Mouse (Mus musculus) left cerebral cortex, postnatal 36 days (tissue): ENCODE measurements at regions not wholly inside any gene's neighbourhood (a gene's known extent, or its start where the extent isn't known, plus 50 kb on each side); places are given as distances from the start of the nearest gene placed in this dataset.

ENCODE experiments used
- DNase-seq, 2 experiments: peaks; one replicate each; pipeline ENCODE4 v3.0.0; 2021 to 2022; ENCODE audit warnings: low spot score in 2 of 2, mixed read lengths in 1 of 2
- intact Hi-C: fragments of 180-260 bp; cut with DNase I; formaldehyde crosslinking; loops from one replicate; pipeline ENCODE4 v1.15.1; 2025

GRCm38 (mm10) chr5:95864252-95864651 lies 88.5 kb downstream of the E330014E10Rik start:
- intact Hi-C loops: no loop called here
- DNase-seq: no peak

GRCm38 (mm10) chr5:95864725-95865492 lies 89.1 kb downstream of the E330014E10Rik start:
- DNase-seq: no peak
- intact Hi-C loops: no loop called here

- no peak for DNase-seq
- intact Hi-C loops: no loop called here
Measured at GRCm38 (mm10) chr5:95865516-95865915, 89.7 kb downstream of the E330014E10Rik start.

GRCm38 (mm10) chr5:95866848-95867495 lies 89.8 kb upstream of the Cxcl13 start:
- DNase-seq: no peak
- intact Hi-C loops: no loop called here

GRCm38 (mm10) chr5:95870336-95870845 lies 86.4 kb upstream of the Cxcl13 start:
- DNase-seq: no peak
- intact Hi-C loops: no loop called here

- DNase-seq: no peak
- intact Hi-C loops: no loop called here
Measured at GRCm38 (mm10) chr5:95874969-95875368, 81.8 kb upstream of the Cxcl13 start.

- DNase-seq: peak; percentile 57 to 63
- intact Hi-C loops: loop anchor here (1.0 to 10.0 kb wide), 3 partner anchors 70 to 154 kb away; no protein-coding TSS in a partner anchor
Measured at GRCm38 (mm10) chr5:95880914-95881313, 75.8 kb upstream of the Cxcl13 start.
